ENCODE assay signal across 7 mouse cellular contexts in genomic region chr4:127236631-127237030, GRCm38 (mm10). TPM values are rescaled to one million over a fixed set of nuclear protein-coding genes. Genes with fewer than 3 reads are reported as not detected.
DNase-seq lines count a peak whose midpoint lies in the region; ATAC-seq and TF ChIP-seq lines count a peak whose summit lies in the region.

No protein-coding gene starts in this region.

- H3K9me3 ChIP-seq in embryonic facial prominence, embryonic 13.5 days = no peaks in the 10 kb centered on the region
- H3K9me3 ChIP-seq in intestine, embryonic 14.5 days (ENCODE audit: control insufficient read depth, low read length) = no peaks in the 10 kb centered on the region
- H3K9me3 ChIP-seq in neural tube, embryonic 12.5 days = no peaks in the 10 kb centered on the region

- no peak for TF ChIP-seq CTCF in left cerebral cortex, adult 2 months (IDR thresholded peaks at IDR 0.05)

- H3K36me3 ChIP-seq in embryonic facial prominence, embryonic 13.5 days = no peaks in the 10 kb centered on the region
- no peaks in the 10 kb centered on the region for H3K36me3 ChIP-seq in intestine, embryonic 14.5 days (ENCODE audit: control insufficient read depth, insufficient read depth, low read length)
- H3K36me3 ChIP-seq in neural tube, embryonic 12.5 days = no peaks in the 10 kb centered on the region; the same call in 1 of the 2 replicates

- H3K4me2 ChIP-seq in embryonic facial prominence, embryonic 13.5 days = peak overlapping the region; percentile 99
- peak overlapping the region; percentile 100 for H3K4me2 ChIP-seq in intestine, embryonic 14.5 days (ENCODE audit: low read length)
- H3K4me2 ChIP-seq in neural tube, embryonic 12.5 days (replicated peaks) = peak overlapping the region; percentile 98

- H3K4me1 ChIP-seq in embryonic facial prominence, embryonic 13.5 days = peaks cover 7% of the 10 kb centered on the region
- H3K4me1 ChIP-seq in intestine, embryonic 14.5 days (replicated peaks; ENCODE audit: control insufficient read depth, insufficient read depth, low read length) = no peaks in the 10 kb centered on the region
- H3K4me1 ChIP-seq in neural tube, embryonic 12.5 days = peaks cover 21% of the 10 kb centered on the region

- H3K27ac ChIP-seq in left cerebral cortex, adult 2 months = peak overlapping the region; percentile 83
- no peak overlapping the region for H3K27ac ChIP-seq in embryonic facial prominence, embryonic 13.5 days
- H3K27ac ChIP-seq in intestine, embryonic 14.5 days (ENCODE audit: low read depth) = no peak overlapping the region
- peak overlapping the region; percentile 50; the same call in 1 of the 2 replicates for H3K27ac ChIP-seq in neural tube, embryonic 12.5 days

- peak overlapping the region; percentile 51 for H3K4me3 ChIP-seq in left cerebral cortex, adult 2 months
- peak overlapping the region; percentile 58 for H3K4me3 ChIP-seq in embryonic facial prominence, embryonic 13.5 days
- H3K4me3 ChIP-seq in intestine, embryonic 14.5 days (ENCODE audit: low read depth, low read length) = peak overlapping the region; percentile 48
- peak overlapping the region; percentile 51 for H3K4me3 ChIP-seq in neural tube, embryonic 12.5 days

- ATAC-seq in embryonic facial prominence, embryonic 13.5 days (ENCODE audit: insufficient number of reproducible peaks, insufficient read depth, low FRiP score, low TSS enrichment, low read depth) = peak; percentile 60; the same call in 1 of the 2 replicates
- 0 out of 2 replicates have a peak, but pooled peaks have one; percentile 14 for ATAC-seq in intestine, embryonic 14.5 days (replicated peaks; ENCODE audit: low FRiP score, low TSS enrichment, low read depth)
- 0 out of 2 replicates have a peak, but pooled peaks have one; percentile 15 for ATAC-seq in neural tube, embryonic 12.5 days (ENCODE audit: low FRiP score, low read depth)

- intact Hi-C loops in left cerebral cortex, adult 2 months (cut with DNase I) = no loop called here
- intact Hi-C loops in left cerebral cortex, postnatal 25 days (cut with DNase I) = no loop called here

- H3K27me3 ChIP-seq in embryonic facial prominence, embryonic 13.5 days = peaks cover 25% of the 10 kb centered on the region
- peaks cover 21% of the 10 kb centered on the region for H3K27me3 ChIP-seq in intestine, embryonic 14.5 days (replicated peaks; ENCODE audit: control insufficient read depth, insufficient read depth, low read length)
- peaks cover 5% of the 10 kb centered on the region; the same call in 1 of the 2 replicates for H3K27me3 ChIP-seq in neural tube, embryonic 12.5 days (replicated peaks)

- H3K9ac ChIP-seq in embryonic facial prominence, embryonic 13.5 days = peak overlapping the region; percentile 76
- peak overlapping the region; percentile 49 for H3K9ac ChIP-seq in intestine, embryonic 14.5 days (ENCODE audit: low read length)
- peak overlapping the region; percentile 79 for H3K9ac ChIP-seq in neural tube, embryonic 12.5 days

- peak in 1 of 2 experiments; percentile 14 for DNase-seq in left cerebral cortex, adult 2 months (ENCODE audit: extremely low spot score in 1 of 2, low spot score in 2 of 2)
- no peak for DNase-seq in left cerebral cortex, postnatal 25 days (ENCODE audit: low spot score in 2 of 2)
- DNase-seq in intestine, embryonic 14.5 days (ENCODE audit: low spot score) = no peak
- DNase-seq in gastrocnemius, postnatal 10 days = no peak
- no peak for DNase-seq in layer of hippocampus, postnatal 14 days (ENCODE audit: low spot score in 2 of 2)

- WGBS in embryonic facial prominence, embryonic 13.5 days = under 1% methylated on average over 14 of the region's 14 CpGs
- WGBS in intestine, embryonic 14.5 days = 2% methylated on average over 14 of the region's 14 CpGs
- 1% methylated on average over 14 of the region's 14 CpGs for WGBS in neural tube, embryonic 12.5 days

RNA-seq across cellular contexts. Expression of gene Smim12, which starts 7.0 kb away (rescaled TPM):
- 10 to 100 TPM; 52.1 to 54.0 TPM for total RNA-seq in left cerebral cortex, adult 2 months (2021)
- total RNA-seq in left cerebral cortex, postnatal 25 days (2021) = 10 to 100 TPM; 55.2 to 55.3 TPM
- polyA plus RNA-seq in embryonic facial prominence, embryonic 13.5 days (2015; fragmentation: Nextera tagmentation; extraction: Ambion mirVana) = 42.2 and 53.0 TPM in 2 replicates
- 60.3 and 61.9 TPM in 2 replicates for polyA plus RNA-seq in intestine, embryonic 14.5 days (2014; fragmentation: Nextera tagmentation; extraction: Ambion mirVana)
- polyA plus RNA-seq in neural tube, embryonic 12.5 days (2016; fragmentation: Nextera tagmentation; extraction: Ambion mirVana) = 52.2 and 58.3 TPM in 2 replicates
- total RNA-seq in gastrocnemius, postnatal 10 days (2021) = 10 to 100 TPM; 29.1 to 32.7 TPM
- total RNA-seq in layer of hippocampus, postnatal 14 days (2021) = 10 to 100 TPM; 43.2 to 45.5 TPM

Comparison
In these comparisons a context has a peak if more than half of its experiments do, and no peak if none do; other contexts are left out.
1. H3K27ac ChIP-seq: peak in left cerebral cortex, adult 2 months (single experiment) and neural tube, embryonic 12.5 days (single experiment); none in embryonic facial prominence, embryonic 13.5 days (single experiment) and intestine, embryonic 14.5 days (single experiment).
2. Peak in every context shown above with its lines, with median percentiles within 50 percentile points of each other: H3K4me3 ChIP-seq, ATAC-seq, H3K4me2 ChIP-seq and H3K9ac ChIP-seq.